Mouse (Mus musculus) sigmoid colon, adult 10 weeks (tissue): ENCODE data around the gene Sirt2. TPM values are rescaled to one million over a fixed set of nuclear protein-coding genes. Genes with fewer than 3 reads are reported as not detected.

ENCODE experiments used
- polyA plus RNA-seq: library from polyadenylated mRNA; stranded (reverse); fragments of 350-450 nt; fragmentation: Illumina TruSeq; extraction: RNeasy Lipid Tissue Mini Kit (QIAGEN cat#74804); gene quantifications from one replicate; pipeline ENCODE4 v1.2.3, GENCODE M21; 2014; ENCODE audit warnings: low read depth, low replicate concordance

The Sirt2 gene
- polyA plus RNA-seq = 17.9 TPM

GRCm38 (mm10) chr7:28766173-28766879, at the start of gene Sirt2:
TSS of gene Sirt2 (plus strand) at chr7:28766735.

GRCm38 (mm10) chr7:28741709-28742438, 24.7 kb upstream of the Sirt2 start, which contains the start of the genes Mrps12 and Sars2:
TSS of gene Mrps12 (minus strand) at chr7:28741820.
TSS of gene Sars2 (plus strand) at chr7:28741992.

GRCm38 (mm10) chr7:28756079-28756478, 10.5 kb upstream of the Sirt2 start, which contains the start of gene Ccer2:
TSS of gene Ccer2 (plus strand) at chr7:28756174.

GRCm38 (mm10) chr7:28767462-28767965, 979 bp downstream of the Sirt2 start, which contains the start of gene Nfkbib:
TSS of gene Nfkbib (minus strand) at chr7:28767512.

DNA sequence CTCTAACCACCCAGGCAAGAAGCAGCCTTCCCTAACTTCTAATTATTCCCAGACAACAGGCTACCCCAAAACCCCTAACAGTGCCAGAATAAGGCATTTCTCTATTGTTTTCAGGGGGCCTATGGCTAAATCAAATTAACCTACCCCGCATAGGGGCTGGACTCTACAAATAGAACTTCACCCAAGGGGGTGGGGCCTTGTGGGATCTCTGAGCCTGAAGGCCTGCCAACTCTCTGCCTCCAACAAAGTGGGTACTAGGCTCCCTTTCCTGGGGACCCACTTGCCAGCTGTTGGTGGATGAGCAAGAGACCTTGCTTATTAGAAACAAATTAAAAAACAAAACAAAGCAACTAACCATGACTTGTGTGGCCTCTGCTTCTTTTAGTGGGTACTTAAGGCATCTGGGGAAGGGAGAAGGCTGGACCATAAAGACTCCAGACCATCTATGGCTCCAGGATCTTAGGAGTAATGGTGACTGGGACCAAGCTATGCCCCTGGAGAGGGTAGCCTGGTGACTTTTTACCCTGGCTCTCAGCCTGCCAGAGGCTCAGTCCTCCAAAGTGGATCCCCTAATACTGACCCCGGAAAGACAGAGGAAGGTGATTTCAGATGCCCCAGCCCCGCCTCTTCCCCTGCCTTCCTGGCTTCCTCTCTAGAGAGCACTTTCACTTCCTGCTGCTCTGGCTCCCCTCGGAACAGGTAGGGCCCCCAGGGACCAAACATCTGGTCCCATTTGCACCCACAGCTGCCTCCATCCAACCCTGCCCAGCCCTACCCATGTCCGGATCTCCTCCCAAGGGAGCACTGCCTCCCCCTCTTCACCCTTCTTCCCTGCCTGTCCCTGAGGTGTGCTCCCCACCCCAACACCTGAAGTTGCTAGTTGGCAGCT, 22.0 kb downstream of the Sirt2 start, which contains the start of gene Rinl:
TSS of gene Rinl (plus strand) at position 663 of the 889 bp plus-strand sequence.

GRCm38 (mm10) chr7:28808221-28808941, 41.8 kb downstream of the Sirt2 start, which contains the start of gene Hnrnpl:
TSS of gene Hnrnpl (plus strand) at chr7:28808541.

DNA sequence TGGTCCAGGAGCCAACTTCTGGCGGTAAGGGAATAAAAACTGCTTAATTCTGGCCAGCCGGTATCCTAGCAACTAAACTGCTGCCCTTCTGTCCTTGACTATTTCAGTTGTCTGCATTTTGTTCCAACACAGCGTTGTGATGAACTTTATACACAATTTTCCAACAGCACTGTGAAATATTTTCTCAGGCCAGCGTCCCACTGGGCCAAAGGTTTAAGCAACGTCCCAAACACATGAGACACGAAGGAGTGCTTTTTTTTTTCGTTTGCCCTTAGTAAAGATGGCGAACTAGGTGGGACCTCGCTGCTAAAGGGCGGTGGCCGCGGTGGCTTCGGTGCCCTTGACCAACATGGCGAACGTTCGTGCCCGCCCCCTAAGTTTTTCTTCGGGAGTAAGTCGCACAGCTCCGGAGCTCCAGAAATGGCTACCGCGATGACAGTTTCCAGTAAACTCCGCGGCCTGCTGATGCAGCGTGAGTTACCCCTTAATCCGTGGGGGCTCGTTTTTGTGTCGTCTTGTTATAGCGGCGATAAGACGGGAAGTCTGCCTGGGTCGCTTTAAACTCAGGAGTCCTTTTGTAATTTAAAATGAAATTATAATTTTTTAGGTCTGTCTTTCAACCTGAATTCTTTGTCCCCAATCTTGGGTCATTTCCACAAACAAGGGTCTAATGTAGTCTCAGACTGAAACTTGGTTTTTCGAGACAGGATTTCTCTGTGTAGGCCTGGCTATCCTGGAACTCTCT, 58.6 kb downstream of the Sirt2 start, which contains the start of gene Ech1:
TSS of gene Ech1 (plus strand) at position 277 of the 745 bp plus-strand sequence.

GRCm38 (mm10) chr7:28833723-28834347, 67.3 kb downstream of the Sirt2 start, which contains the start of gene Lgals4:
TSS of gene Lgals4 (plus strand) at chr7:28833854.

Other genes with a start within 250 kb of the Sirt2 start
- gene Ifnl3, start 243.9 kb upstream of the Sirt2 start, polyA plus RNA-seq = not detected
- 2.4 TPM for gene Sycn, start 225.8 kb upstream of the Sirt2 start, polyA plus RNA-seq
- gene Nccrp1, start 219.5 kb upstream of the Sirt2 start, polyA plus RNA-seq = not detected
- gene Samd4b, start 168.6 kb upstream of the Sirt2 start, polyA plus RNA-seq = 11.5 TPM
- gene Pak4, start 168.6 kb upstream of the Sirt2 start, polyA plus RNA-seq = 3.4 TPM
- not detected for gene Acp7, start 135.4 kb upstream of the Sirt2 start, polyA plus RNA-seq
- not detected for gene Fbxo27, start 73.9 kb upstream of the Sirt2 start, polyA plus RNA-seq
- 1.5 TPM for gene Fbxo17, start 49.9 kb upstream of the Sirt2 start, polyA plus RNA-seq
- gene Mrps12, start 24.9 kb upstream of the Sirt2 start, polyA plus RNA-seq = 12.6 TPM
- not detected for gene Sars2, start 24.7 kb upstream of the Sirt2 start, polyA plus RNA-seq
- gene Ccer2, start 10.6 kb upstream of the Sirt2 start, polyA plus RNA-seq = not detected
- not detected for gene Nfkbib, start 777 bp downstream of the Sirt2 start, polyA plus RNA-seq
- 1.8 TPM for gene Rinl, start 22.2 kb downstream of the Sirt2 start, polyA plus RNA-seq
- gene Hnrnpl, start 41.8 kb downstream of the Sirt2 start, polyA plus RNA-seq = 380 TPM
- 14.0 TPM for gene Ech1, start 58.5 kb downstream of the Sirt2 start, polyA plus RNA-seq
- gene Lgals4, start 67.1 kb downstream of the Sirt2 start, polyA plus RNA-seq = 405 TPM
- gene Lgals7, start 97.1 kb downstream of the Sirt2 start, polyA plus RNA-seq = not detected
- gene Capn12, start 114.7 kb downstream of the Sirt2 start, polyA plus RNA-seq = not detected
- gene Actn4, start 195.6 kb downstream of the Sirt2 start, polyA plus RNA-seq = 55.2 TPM
- gene Eif3k, start 215.1 kb downstream of the Sirt2 start, polyA plus RNA-seq = 6.2 TPM
- 0.35 TPM for gene Map4k1, start 215.3 kb downstream of the Sirt2 start, polyA plus RNA-seq